Mouse (Mus musculus): ENCODE results near the gene Disp2.
A peak's percentile ranks its signal among the peaks of the same experiment; 100 is the strongest.

The Disp2 gene

DNA sequence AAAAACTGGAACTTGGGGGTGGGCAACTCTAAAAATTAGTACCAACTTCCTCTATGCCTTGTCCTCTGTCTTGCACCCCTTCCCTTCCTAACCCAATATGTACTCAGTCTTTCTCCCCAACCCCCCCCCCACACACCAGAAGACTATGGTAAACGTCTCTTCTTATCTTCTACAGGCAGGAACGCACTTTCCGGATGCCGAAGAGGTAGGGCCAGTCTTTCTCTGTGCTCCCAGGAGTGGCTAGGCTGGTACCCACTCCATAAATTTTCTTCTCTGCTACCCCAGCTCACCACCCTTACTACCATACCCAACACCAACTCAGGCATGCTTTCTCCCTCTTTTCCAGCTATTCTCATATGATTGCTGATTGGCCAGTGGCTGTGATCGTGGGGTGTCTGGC, 7.0 kb downstream of the Disp2 start:
- no peak for DNase-seq (ENCODE audit: low read depth, low spot score)

DNA sequence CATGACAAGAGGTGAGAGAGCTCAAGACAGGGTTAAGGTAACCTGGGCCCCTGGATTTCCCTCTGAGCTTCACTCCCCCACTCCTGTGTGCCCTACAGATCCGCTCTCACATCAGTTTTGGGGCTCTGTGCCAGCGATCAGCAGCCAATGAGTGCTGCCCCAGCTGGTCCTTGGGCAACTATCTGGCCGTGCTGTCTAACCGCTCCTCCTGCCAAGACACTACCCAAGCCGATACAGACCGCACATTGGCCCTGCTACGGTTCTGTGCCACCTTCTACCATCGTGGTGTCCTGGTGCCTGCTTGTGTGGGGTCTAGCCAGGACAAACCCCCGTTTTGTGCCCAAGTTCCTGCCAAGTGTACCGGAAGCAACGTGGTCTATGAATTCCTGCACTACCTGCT, 10.0 kb downstream of the Disp2 start:
- DNase-seq (ENCODE audit: low read depth, low spot score): no peak

DNA sequence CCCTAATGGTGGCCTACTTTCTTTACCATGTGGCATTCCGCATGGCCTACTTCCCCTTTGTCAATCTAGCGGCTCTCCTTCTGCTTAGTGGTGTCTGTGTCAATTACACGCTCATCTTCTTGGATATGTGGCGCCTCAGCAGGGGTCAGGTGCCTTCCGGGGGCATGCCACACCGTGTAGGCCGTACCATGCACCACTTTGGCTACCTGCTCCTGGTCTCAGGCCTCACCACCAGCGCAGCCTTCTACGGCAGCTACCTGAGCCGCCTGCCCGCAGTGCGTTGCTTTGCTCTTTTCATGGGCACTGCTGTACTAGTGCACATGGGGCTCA, 10.7 kb downstream of the Disp2 start:
- no peak for DNase-seq (ENCODE audit: low read depth, low spot score)

DNA sequence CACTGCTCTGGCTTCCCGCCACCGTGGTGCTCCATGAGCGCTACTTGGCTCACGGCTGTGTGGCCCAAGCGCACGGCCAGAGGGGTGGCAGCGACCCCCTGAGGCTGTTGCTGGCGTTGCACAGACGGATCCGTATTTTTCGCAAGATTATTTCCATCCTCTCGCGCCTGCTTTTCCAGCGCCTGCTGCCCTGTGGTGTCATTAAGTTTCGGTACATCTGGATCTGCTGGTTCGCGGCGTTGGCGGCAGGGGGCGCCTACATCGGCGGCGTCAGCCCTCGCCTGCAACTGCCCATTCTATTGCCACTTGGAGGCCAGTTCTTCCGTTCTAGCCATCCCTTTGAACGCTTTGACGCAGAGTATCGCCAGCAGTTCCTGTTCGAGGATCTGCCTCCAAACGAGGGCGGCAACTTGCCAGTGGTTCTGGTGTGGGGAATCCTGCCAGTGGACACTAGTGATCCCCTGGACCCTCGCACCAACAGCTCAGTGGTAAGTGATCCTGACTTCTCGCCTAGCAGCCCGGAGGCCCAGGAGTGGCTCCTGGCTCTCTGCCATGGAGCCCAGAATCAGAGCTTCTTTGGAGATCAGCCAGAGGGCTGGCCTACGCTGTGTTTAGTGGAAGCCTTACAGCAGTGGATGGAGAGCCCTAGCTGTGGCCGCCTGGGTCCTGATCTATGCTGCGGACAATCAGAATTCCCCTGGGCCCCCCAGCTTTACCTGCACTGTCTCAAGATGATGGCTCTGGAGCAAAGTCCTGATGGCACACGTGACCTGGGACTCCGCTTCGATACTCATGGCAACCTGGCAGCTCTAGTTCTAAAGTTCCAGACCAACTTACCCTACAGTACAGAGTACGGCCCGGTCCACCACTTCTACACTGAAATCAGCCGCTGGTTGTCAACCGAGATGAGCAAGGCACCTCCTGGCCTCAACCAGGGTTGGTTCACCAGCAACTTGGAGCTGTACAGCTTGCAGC, 11.3 kb downstream of the Disp2 start:
- DNase-seq (ENCODE audit: low read depth, low spot score): peak; percentile 16

DNA sequence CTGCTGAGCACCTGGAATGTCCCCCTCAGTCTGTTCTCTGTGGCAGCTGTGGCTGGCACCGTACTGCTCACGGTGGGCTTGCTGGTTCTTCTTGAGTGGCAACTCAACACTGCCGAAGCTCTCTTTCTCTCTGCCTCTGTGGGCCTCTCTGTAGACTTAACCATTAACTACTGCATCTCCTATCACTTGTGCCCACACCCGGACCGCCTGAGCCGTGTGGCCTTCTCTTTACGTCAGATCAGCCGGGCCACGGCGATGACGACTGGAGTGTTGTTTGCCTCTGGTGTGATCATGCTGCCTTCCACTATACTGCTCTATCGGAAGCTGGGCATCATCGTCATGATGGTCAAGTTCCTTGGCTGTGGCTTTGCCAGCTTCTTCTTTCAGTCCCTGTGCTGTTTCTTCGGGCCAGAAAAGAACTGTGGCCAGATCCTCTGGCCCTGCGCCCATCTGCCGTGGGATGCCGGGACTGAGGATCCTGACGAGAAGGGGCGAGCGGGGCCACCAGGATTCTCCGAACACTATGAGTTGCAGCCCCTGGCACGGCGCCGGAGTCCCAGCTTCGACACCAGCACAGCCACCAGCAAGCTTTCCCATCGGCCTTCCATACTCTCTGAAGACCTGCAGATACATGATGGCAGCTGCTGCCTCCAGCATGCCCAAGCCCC, 12.2 kb downstream of the Disp2 start:
- no peak for DNase-seq (ENCODE audit: low read depth, low spot score)

DNA sequence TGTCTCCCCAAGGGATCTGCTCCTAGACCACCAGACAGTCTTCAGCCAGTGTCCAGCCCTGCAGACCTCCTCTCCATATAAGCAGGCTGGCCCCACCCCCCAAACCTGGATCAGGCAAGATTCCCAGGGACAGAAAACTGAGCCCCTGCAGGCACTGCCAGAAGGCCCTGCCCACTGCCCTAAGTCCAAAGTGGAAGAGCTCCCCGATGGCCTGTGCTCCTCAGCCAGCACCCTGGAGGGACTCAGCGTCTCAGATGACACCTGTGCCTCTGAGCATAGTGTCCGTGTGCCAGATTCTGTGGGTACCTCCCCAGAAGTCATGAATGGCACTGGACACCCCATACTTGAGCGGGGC, 12.7 kb downstream of the Disp2 start:
- DNase-seq (ENCODE audit: low read depth, low spot score): no peak

DNA sequence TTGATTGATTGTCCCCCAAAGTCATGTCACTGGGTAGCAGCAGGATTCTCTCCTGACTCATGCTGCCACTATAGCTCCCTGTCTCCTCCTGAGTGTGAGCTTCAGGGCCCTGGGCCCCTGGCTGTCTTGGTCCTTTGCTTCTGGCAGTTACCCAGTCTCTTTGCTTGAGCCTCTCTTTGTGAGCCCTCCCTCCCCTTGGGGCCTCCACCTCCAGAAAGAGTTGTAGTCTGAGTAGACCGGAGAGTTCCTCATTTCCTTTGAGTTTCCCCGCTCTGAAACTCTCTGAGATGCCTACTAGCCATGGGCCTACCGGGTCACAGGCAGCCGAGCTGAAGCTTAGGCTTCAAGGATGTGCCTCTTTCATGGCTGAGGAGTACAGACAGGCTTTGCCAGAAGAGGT, 14.1 kb downstream of the Disp2 start:
- no peak for DNase-seq (ENCODE audit: low read depth, low spot score)

DNA sequence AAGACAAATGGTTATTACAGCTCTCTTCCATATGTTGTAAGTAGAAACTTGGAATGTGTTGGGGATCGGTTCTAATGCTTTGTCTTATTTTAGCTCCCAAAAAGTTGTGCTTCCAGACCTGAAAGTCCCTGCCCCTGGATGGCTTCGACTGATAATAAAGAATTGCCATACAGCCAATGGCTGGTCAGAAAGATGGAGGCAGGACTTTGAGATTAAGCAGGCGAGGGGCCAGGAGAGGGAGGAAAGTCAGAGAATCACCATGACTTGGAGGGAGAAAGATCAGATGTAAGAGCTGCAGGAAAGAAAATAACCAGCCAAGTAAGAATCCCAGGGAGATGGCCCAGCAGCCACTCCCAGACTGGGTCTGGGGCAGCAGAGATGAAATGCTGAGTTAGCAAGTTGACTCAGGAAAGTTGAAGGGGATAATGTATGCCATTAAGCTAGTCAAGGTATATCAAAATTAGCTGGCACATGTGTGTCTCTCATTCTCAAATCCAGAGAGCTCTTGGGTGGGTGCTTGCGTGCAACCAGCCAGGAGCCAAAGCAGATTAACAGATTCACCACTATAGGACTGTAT, 23.1 kb downstream of the Disp2 start:
- DNase-seq (ENCODE audit: low read depth, low spot score): no peak

DNA sequence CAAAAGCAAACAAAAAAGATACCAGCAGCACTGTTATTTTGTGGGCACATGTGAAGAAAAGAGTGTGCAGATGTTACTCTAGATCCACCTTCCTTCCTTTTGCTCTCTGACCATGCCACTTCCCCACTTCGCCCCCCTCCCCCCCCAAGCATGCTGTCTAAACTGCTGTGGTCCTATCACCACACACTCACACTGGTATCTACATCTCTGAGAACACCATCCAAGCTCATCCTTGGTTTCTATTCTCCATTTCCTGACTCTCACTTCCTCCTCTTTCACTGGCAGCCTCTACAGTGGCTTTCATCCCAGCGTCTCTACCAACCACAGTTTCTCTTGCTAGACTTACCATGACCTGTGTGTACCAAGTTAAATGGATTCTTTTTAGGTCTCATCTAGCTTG, 25.0 kb downstream of the Disp2 start:
- no peak for DNase-seq (ENCODE audit: low read depth, low spot score)

DNA sequence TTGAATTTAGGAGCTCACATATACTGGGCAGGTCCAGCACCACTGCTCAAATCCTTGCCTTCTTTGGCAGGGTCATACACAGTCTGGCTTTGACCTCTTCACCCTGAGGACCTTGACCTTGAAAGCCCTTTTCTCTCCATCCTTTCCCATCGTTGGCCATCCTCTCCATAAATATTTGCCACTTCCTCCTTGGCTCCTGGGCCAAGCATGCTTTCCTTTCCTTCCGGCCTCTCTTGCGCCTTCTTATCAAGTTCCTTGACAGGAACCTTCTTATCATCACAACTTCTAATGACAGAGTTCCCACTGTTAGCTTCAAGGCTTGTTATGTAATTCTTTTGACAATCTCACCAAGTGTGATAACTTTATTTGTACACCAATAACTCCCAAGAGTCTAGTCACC, 25.6 kb downstream of the Disp2 start:
- no peak for DNase-seq (ENCODE audit: low read depth, low spot score)

DNA sequence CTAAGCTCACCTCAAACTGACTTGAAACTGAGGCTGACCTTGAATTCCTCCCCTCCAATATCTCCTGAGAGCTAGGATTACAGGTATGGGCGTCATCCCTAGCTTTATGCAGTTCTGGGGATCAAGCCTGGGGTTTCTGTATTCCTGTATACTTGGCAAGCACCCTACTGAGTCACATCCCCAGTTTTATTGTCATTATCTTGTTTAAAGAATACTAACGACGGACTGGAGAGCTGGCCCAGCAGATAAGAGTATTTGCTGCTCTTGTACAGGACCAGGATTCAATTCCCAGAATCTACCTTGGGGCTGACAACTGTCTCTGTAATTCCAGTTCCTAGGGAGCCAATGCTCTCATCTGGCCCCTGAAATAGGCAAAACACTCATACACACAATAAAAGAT, 26.2 kb downstream of the Disp2 start:
- DNase-seq (ENCODE audit: low read depth, low spot score): no peak

DNA sequence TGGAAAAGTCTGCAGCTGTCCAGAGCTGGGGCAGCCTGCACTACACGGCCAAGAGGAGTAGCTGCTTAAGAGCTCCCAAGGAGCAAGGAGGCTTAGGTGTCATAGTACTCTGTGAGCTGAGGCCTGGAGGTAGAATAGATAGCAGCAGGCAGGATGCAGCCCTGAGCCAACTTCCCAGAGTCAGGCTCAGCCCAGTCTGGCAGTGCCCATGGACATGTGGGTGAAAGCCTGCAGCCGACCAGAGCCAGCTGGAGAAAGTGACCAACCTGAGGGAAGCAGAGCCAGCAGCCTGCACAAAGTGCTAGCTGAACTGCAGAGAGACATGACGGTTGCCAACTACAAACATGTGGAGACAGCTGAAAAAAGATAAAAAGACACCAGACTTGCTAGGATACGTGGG, 27.3 kb downstream of the Disp2 start:
- DNase-seq (ENCODE audit: low read depth, low spot score): no peak

DNA sequence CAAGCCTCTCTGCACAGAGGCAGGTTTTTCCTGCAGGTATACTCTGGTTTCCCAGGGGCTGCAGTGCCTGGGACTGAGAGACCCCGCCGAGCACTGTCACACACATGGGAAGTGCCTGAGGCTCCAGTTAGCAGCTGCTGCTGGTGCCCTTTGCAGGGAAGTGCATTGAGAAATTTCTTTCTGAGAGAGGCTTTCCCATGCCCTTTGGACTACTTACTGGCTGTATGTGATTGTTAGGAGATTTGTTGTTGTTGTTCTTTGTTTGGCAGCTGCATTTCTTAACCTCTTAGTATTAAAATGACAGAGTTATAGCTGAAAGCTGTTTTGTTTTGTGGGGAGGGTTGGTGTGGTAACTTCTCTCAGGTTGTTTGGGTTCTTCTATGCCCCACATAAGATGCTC, 31.3 kb downstream of the Disp2 start:
- no peak for DNase-seq (ENCODE audit: low read depth, low spot score)

DNA sequence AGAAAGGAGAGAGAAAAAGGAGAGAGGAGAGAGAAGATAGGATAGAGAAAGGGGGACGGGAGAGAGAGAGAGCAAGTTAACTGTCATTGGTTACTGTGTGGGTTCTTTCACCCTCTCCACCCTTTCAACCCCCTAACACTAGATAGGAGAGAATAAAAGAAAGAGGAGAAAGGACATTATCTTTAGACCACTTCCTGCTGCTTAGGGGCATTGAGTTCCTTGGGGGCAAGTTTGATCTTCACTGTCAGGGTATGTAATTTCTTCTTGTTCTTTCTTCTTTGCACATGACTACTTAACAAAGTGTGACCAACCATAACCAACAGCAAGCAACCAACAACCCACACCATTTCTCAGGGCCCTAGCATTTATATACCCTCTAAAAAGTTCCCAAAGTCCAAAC, 33.2 kb downstream of the Disp2 start:
- DNase-seq (ENCODE audit: low read depth, low spot score): no peak

DNA sequence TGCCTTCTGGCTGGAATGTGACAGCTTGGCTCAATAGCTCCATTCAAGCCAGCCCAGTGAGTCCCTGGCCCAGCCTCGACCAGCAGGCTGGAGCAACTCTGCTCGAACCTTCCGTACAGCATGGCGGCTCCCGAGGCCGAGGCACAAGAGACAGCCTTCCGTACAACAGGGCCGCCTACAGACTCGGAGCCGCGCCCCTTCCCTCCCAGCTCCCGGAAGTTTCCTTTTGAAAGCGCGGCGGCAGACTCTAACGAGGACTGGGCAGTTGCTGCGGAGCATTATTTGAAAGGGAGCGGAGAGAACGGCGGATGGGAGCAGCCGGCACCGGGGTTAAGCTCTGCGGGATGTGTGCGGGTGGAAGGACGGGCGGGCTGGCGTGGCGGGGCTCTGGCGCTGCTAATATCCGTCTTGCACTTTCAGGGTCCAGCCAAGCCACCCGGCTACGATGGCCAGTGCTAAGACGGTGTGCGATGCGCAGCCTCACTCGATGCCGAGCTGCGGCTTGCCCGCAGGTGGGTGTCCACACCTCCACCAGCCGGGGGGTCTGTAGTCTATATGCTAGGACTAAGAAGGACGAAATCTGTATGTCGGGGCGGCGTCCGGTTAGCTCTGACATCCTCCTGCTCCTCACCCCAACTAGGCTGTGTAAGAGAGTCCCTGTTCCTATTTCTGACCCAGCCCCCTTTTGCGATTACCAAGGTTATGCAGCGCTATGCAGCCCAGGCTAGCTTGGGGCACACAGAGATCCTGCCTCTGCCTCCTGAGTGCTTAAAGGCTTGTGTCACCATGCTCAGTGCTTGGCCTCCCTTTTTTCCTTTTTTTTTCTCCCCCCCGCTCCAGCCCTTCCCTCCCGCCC, 34.7 kb downstream of the Disp2 start, which contains the start of gene Knstrn:
Gene Knstrn, plus strand, starts transcription at position 23 of the 856 bp plus-strand sequence.
- DNase-seq (ENCODE audit: low read depth, low spot score): peak; percentile 89

DNA sequence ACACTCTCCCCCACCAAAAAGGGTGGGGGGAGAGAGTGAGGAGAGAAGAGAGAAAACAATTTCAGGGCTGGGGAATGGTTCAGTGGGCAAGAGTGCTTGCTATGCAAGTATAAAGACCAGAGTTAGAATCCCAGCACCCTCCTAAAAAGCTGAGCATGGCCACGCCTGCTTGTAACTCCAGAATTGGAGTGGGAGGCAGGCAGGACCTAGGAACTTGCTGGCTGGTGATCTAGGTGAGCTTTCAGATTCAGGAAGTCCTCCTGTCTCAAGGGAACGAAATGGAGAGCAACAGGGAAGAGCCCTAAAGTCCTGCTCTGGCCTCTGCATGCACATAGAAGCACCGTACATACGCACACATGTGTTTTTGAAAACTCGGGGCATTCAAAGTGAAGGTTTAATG, 43.3 kb downstream of the Disp2 start:
- no peak for DNase-seq (ENCODE audit: low read depth, low spot score)

DNA sequence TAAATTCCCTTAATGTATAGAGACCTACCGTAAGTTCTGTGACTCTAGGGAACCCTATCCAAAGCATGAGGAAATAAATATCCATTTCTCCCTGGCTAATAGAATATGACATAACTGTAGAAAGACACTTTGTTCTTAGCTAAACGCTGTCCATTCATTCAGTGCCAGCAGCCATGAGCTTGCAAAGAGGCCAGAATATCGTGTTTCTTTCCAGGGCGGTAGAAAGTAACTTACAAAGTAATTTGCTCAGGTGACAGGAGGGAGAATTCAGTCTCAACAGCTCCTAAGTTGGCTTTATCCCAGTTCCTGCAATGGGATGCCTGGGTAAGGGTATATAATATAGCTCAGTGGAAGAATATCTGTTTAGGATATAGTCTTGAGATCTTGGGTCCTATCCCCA, 44.9 kb downstream of the Disp2 start:
- DNase-seq (ENCODE audit: low read depth, low spot score): no peak

DNA sequence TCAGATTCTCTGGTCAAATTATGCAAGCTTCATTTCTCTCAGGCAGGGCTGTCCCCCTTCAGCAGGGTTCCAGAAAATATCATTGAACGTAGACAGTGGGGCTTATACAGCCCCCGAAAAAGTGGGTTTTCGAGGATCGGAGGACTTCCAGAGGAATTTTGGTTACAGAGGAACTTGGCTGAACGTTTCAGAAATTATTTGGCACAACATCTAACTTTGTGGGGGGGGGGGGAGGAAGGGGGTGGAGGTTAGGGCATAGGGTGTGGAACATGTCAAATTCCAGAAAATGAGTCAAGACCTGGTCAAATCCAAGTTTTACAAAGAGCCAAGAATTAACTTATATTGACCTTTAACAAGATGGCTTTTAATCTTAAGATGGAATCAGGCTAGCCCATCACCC, 49.6 kb downstream of the Disp2 start:
- DNase-seq (ENCODE audit: low read depth, low spot score): no peak

DNA sequence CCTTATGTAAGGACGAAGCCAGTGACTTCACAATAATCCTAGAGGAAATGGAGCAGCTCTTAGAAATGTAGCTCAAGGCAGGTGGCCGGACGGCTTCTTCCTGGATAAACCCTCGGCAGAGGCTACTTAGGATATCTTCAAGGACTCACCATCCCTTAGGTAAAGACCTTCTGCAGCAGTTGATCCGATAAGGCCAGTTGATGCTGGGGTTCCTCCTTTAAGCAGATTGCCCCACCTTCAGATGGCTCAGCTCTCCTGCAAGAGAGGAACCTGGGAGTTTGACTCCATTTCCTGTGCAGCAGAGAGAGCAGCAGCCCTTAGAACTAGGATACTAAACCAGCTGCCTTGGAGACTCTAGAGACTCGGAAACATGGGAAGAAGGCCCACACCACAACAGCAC, 54.5 kb downstream of the Disp2 start:
- DNase-seq (ENCODE audit: low read depth, low spot score): no peak

DNA sequence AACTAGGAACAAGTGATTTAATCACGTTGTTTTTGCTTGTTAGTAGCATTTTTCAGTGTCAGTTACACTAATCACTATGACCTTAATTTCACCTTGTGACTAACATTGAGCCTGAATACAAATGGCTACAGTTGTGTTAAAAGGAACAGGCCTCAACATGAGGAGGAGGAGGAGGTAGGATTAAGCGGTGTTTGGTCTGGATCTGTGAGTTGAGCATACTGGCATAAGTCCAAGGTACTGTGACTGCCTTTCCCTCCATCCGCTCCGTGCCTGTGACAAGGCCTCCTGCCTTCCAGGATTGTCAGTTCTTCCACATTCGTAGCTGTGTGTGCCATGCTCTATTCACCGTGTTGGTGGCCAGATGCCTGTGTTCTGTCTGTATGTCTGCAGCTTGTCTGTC, 55.6 kb downstream of the Disp2 start:
- DNase-seq (ENCODE audit: low read depth, low spot score): no peak

DNA sequence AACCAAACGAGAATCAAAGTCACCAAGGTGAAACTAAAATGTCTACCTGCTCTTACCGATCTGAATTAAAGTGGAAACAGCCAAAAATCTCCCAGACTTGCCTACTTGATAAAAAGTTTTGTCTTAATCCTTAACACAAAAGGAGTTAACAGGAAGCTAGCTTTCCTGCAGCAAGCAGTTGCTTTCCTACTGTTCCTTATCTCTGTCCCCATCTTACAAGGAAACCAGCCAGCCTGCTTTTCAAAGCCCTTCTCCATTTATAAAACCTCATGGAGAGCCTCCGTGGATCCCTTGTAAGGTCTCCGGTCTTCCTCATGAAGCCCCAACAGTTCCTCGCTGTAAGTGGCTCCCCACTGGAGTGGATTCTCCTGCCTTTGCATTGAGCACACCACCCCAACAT, 58.8 kb downstream of the Disp2 start:
- DNase-seq (ENCODE audit: low read depth, low spot score): no peak

DNA sequence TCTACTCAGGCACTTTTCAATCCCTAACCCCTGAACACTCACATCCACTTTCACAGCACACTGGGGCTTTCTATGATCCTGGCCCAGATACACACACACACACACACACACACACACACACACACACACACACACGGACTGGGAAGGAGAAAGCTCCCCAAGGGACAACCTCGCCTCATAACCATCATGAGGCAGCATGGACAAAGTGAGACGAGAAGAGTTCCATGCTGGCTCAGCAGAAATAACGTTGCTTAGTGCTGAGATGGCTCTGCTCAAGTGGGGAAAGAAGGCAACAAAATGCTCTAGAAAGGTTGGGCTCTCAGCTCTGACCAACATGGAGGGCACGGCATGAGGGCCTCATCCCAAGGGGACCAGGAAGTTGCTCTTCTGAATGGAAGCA, 61.7 kb downstream of the Disp2 start:
- DNase-seq (ENCODE audit: low read depth, low spot score): no peak
